Mouse (Mus musculus): ENCODE measurements at regions not wholly inside any gene's neighbourhood (a gene's known extent, or its start where the extent isn't known, plus 50 kb on each side); places are given as distances from the start of the nearest gene placed in this dataset.

DNA sequence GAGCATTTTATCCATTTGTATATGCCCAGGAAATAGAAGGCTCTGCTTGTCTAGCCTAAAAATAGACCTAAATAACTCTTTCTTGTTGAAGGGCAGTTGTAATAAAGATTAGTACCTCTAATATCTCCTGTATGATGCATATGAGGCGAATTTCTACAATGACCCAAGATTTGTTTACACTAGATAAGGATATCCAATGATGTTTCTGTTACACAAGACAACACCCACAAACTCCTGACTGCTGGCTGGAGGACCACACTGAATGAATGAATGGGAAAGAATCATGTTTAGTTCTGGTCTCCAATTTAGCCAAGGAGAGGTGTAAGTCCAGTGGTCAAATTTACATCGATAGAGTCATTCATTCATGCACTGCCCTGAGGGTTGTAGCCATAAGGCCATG is 118.3 kb downstream of the Dact1 start:
- DNase-seq, result no peak
- intact Hi-C loops (cut with DNase I), result no loop called here

DNA sequence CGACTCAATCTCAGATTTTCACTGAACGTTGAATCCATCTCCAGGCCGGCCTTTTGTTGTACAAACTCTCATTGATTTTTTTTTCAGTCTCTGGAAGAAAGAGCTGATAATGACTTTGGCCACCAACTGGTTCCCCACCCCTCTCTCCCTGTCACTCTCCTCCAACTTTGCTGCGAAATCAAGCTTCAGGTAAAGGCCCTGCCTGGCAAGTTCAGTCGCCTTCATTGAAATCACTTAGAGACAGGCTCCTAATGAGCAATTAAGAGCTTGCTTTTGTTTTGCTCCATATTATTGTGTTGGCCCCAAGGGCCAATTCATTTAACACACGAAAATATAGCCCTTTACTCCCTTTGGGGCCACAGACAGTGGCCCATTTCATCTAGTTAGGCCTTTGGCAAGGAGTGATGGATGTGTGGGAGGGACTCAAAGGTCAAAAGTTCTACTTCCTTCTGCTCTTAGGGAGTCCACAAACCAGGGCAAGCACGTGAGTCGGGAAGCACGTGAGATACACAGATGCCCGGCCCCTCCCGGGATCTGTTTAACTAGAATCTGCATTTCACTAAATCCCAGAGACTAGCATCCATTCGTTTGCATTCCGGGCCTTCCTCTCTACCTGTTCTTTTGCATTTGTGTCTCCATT is 120.0 kb downstream of the Dact1 start:
- intact Hi-C loops (cut with DNase I), result no loop called here
- no peak for DNase-seq

GRCm38 (mm10) chr12:71430331-71430730 is 120.6 kb downstream of the Dact1 start:
- intact Hi-C loops (cut with DNase I), result no loop called here
- no peak for DNase-seq

DNA sequence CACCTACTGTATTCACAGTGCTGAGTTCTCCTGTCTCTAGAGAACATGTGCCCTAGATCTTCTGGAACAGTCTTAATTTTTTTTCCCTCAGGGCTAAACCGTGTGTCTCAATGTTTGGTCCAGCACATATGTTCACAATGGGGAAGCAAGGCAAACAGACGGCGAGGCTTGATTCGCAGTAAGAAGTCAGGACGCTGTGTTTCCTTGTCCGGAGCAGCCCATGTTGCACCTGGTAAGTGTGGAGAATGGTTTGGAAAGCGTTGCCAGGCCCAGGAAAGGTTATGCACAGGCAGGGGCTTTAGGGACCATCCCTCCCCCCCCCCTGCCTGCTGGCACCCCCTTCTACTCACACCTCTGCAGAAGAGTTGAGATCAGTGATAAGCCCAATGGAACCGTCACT is 121.4 kb downstream of the Dact1 start:
- intact Hi-C loops (cut with DNase I), result no loop called here
- peak; percentile 31 for DNase-seq

- intact Hi-C loops (cut with DNase I), result no loop called here
- DNase-seq, result no peak
Observed at GRCm38 (mm10) chr12:71433549-71434200, 124.0 kb downstream of the Dact1 start.

DNA sequence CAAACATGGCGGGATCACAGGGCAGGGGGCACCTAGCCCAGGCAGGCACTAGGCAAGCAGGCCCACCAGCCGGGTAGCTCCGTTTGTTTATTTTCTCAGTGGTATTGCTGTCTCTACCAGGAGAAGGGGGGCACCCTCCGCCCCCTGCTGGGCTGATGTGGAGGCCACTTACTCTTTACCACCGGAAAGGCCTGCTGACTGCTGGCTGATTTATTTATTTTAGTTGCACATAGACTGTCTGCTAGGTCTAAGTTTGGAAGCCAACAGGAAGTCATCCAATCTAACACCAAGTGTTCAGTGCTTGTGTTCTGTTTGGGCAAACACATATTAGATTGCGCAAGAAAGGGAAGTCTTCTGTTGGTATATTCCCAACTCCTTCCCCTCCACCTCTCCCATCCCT is 128.6 kb downstream of the Dact1 start:
- DNase-seq, result no peak
- intact Hi-C loops (cut with DNase I), result no loop called here

DNA sequence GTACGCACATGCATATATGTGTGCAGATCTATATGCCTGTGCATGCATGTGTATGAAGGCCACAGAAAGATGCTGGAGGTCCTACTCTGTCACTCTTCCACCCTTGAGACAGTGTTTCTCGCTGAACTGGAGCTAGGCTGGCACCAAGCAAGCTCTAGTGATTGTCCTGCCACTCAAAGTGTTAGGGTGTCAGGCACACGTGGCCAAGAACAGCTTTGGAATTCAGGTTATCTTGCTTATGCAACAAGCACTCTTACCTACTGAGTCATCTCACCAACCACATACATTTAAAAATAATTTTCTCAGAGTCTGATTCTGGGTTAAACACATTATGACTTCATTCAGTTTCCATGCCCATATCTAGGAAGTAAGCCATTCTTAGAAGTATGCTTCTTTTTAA is 131.2 kb downstream of the Dact1 start:
- no peak for DNase-seq
- intact Hi-C loops (cut with DNase I), result no loop called here

GRCm38 (mm10) chr12:71441272-71441671 is 131.6 kb downstream of the Dact1 start:
- DNase-seq, result no peak
- intact Hi-C loops (cut with DNase I), result no loop called here

- intact Hi-C loops (cut with DNase I), result no loop called here
- no peak for DNase-seq
Observed at GRCm38 (mm10) chr12:71446177-71446891, 136.7 kb downstream of the Dact1 start.

DNA sequence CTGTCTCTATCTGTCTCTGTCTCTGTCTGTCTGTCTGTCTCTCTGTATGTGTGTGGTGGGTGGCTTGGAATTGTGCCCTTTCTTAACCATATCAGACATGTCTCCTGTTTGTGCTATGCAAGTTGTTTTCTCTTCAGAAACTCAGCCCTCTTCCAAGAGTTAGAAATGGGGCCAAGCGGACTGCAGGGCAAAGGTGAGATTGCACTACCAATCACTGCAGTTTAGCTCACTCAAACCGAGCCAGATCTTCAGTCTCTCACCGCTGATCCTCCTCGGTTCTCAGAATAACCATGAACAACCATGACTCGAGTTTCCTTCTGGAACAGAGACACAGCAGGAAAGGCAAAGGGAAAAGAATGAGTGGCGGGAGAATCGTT is 137.2 kb downstream of the Dact1 start:
- intact Hi-C loops (cut with DNase I), result no loop called here
- DNase-seq, result no peak

DNA sequence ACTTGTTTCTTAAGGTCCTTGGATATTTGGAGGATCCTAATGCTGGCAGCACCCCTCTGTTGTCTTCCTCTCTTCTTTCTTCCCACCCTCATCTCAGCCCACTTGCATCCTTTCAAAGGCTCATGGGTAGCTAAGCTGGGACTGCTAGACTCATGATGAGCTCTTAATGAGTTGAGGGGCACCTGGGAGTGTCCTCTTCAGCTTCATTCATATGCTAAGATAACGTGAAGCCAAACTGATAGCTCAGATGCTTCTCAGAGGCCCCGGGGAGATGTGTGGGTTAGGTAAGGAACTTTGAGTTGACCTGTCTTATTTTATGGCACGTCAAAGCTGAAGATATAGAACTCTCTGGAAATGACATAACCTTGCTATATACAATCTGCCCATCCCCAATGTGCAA is 139.3 kb downstream of the Dact1 start:
- intact Hi-C loops (cut with DNase I), result no loop called here
- no peak for DNase-seq

DNA sequence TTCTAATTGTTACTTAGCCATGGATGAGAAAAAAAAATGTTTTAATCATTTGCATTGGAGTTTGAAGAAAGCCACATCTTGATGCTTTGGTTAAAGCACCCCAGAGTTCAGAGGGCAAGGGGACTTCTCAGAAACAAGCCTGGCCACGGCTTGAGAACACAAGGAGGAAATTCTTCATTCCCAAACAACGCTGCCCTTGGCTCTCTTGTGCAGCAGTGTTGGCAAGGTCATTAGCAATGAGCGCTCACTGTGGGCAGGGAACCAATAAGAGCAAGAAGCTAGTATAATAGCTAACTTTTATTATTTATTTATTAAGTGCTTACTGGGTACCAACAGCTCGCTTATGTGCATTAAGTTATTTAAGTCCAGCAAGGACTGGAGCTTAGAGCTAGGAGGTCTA is 140.4 kb downstream of the Dact1 start:
- DNase-seq, result no peak
- intact Hi-C loops (cut with DNase I), result no loop called here

DNA sequence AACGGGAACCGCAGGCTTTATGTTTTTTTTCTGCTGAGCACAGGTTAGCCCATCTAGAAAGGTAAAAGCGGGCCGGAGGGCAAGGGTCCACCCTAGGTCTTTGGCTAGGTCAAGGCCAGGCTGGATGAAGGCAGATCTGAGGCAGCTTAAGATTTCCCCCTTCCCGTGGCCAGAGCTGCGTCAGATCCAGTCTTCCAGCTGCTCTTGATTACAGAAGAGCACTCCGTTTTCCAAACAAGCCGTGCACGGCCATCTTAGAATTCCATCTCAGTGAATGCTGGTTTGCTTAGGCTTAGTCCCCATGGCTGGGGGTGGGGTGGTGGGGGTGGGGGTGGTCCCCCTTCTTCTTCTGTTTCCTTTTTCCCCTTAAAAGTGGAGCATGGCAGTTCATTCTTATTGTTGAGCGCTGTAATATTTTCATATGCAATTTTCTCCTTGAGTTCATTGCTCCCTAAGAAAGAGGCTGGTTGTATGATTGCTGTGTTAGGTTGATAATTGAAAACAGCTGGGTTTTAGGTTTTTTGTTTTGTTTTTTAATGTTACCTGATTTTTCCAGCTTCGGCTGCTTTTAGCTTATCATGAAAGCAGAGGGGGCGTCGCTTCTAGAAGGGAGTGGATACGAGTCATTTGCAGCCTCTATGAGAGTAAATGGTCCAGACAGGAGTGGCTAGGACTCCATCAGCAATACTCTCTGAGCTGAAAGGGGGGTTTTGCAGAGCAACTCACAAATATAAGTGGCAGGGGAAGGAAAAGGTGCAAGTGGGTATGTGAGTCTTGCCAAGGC is 141.2 kb downstream of the Dact1 start:
- intact Hi-C loops (cut with DNase I), result no loop called here
- no peak for DNase-seq

DNA sequence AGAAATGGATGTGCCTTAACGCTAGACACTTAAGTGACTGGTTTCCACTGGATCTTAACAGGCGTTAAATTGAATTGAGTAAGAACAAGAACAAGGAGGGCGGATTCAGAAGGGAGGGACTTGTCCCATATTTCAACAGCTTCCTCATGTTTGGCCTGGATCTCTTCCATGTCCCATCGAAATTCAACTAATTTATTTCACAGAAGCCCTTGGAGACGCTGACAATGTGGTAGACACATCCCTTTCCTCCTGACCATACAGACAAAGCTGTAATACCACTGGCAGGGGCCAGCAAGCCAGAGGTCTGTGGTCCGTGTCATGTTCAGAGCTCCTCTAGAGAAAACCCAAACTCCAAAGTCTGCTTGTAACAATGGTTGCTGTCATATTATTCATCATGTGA is 147.2 kb downstream of the Dact1 start:
- DNase-seq, result no peak
- intact Hi-C loops (cut with DNase I), result no loop called here

DNA sequence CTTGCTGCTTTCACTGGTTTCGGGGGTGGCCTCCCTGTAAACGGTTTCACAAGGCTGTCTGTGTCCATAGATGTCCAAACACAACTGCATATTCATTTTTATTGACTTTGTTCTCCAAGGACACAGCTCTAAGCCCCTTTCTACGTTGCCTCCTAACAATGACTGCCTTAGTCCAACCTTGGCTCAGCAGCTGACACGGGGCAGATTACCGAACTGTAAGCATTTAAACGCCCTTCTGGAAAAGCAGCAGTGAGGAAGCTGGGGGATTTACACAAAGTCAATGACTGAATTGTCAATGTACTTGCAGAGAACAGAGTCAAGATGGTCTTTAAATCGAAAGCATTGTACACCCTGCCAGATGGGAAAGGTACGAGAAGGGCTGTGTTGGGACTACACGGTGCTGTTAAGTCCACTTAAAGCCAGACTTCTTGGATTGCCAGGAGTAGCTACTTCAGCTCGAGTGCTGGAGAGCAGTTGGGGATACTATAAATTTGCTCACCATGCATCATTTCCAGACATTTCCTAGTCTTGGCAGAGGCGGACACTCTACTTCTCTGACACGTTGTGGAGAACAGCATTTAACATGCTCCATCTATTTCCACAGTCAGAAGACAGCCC is 149.0 kb downstream of the Dact1 start:
- intact Hi-C loops (cut with DNase I), result no loop called here
- DNase-seq, result no peak

DNA sequence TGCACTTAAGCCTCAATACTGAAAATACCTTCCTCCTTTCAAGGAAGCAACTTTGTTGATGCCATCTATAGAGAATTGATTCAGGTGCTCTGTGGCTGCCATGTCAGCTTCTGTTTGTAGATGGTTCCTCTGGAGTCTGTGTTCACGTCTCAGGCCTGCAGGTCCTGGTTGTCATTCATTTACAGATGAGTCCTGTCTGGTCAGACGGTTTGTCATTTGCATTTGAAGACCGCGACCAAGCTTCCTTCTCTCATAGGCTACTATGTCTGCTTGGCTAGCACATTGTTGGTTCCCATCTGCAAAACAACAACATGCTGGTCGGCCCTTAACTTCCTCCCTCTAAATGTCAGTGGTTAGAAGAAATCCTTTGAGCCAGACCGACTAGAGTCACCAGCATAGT is 151.0 kb downstream of the Dact1 start:
- DNase-seq, result no peak
- intact Hi-C loops (cut with DNase I), result no loop called here

GRCm38 (mm10) chr12:71467820-71468219 is 158.1 kb downstream of the Dact1 start:
- intact Hi-C loops (cut with DNase I), result no loop called here
- no peak for DNase-seq

GRCm38 (mm10) chr12:71468324-71468723 is 158.6 kb downstream of the Dact1 start:
- DNase-seq, result no peak
- intact Hi-C loops (cut with DNase I), result no loop called here

DNA sequence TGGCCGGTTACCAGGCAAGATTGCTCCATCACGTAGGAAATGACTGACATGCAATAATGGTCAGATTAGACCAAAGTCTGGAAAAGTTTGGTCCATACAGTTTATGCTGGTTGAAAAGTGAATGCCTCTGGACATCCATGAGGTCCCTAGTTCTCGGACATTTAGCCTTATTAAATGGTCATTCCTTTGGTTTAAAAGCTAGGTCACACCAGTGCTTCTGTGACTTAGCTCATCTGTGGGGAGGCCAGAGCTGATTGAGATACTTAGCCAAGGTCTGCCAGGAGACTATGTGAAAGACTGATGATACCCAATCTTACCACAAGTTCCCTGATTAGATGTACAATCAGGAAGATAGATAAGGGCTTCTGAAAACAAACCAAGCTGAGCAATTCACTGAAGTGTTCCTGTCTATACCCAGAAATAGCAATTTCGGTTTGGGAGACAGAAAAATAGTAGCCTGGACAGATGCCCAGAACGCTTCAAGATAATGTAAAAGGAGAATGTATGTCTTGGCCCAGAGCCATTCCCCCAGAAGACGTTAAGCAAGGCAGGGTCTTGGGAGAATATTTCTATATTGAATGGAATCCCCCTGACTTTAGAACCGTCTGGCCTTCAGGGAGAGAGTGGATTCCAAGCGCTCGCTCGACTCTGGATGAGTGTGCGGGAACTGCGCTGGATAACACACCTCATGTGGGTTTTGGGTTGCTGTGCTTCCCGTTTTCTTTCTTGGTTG is 161.5 kb downstream of the Dact1 start:
- no peak for DNase-seq
- intact Hi-C loops (cut with DNase I), result no loop called here

GRCm38 (mm10) chr12:71471720-71472119 is 162.0 kb downstream of the Dact1 start:
- intact Hi-C loops (cut with DNase I), result no loop called here
- DNase-seq, result no peak

Measured in left cerebral cortex, postnatal 4 days (tissue).